Mouse (Mus musculus) intestine, embryonic 14.5 days (tissue): ENCODE measurements around the gene Grik4. TPM values are rescaled to one million over a fixed set of nuclear protein-coding genes. Genes with fewer than 3 reads are reported as not detected.

Source experiments
- microRNA-seq: library from miRNA; unstranded; fragments of <30 nt; microRNA quantifications from one replicate; pipeline ENCODE4, GENCODE M21; 2016
- polyA plus RNA-seq: library from polyadenylated mRNA; unstranded; fragments of >200 nt; fragmentation: Nextera tagmentation; extraction: Ambion mirVana; gene quantifications from 2 replicates; pipeline ENCODE4 v1.2.1, GENCODE M21; 2014

Gene Grik4
- polyA plus RNA-seq, 1 experiment from 2014 or later: 1.3 TPM

Small RNA genes within 50 kb of the gene (microRNA-seq; reads per million reads assigned to microRNA genes)
- not detected for gene Gm27509

Other genes with a start within 250 kb of the Grik4 start
- 15.9 and 16.5 TPM in 2 replicates for gene Arhgef12, start 162.7 kb upstream of the Grik4 start, polyA plus RNA-seq
- gene Tmem136, start 172.1 kb upstream of the Grik4 start, polyA plus RNA-seq: 5.8 and 6.7 TPM in 2 replicates